Mouse (Mus musculus) ovary, adult 2 months (tissue): Measurements from ENCODE around the gene Oscp1. TPM values are rescaled to one million over a fixed set of nuclear protein-coding genes. Genes with fewer than 3 reads are reported as not detected.

Experiments
- polyA plus RNA-seq: library from polyadenylated mRNA; depleted of rRNA; stranded (reverse); fragments of >200 nt; gene quantifications from 2 replicates; pipeline ENCODE4 v1.2.3, GENCODE M21; 2012; rRNA removed

Oscp1 gene
- 2.8 and 3.6 TPM in 2 replicates for polyA plus RNA-seq

GRCm38 (mm10) chr4:126058134-126058996 is at the start of gene Oscp1:
TSS of gene Oscp1 (plus strand) at chr4:126058565.

GRCm38 (mm10) chr4:126024303-126024900 is 34.0 kb upstream of the Oscp1 start, which contains the start of gene Csf3r:
TSS of gene Csf3r (plus strand) at chr4:126024550.

GRCm38 (mm10) chr4:126046851-126047585 is 11.3 kb upstream of the Oscp1 start, which contains the start of gene Mrps15:
TSS of gene Mrps15 (plus strand) at chr4:126046925.

GRCm38 (mm10) chr4:126096464-126097111 is 38.2 kb downstream of the Oscp1 start, which contains the start of gene Lsm10:
TSS of gene Lsm10 (plus strand) at chr4:126096623.

GRCm38 (mm10) chr4:126103590-126104068 is 45.3 kb downstream of the Oscp1 start, which contains the start of gene Stk40:
TSS of gene Stk40 (plus strand) at chr4:126103957.

Other genes with a start within 250 kb of the Oscp1 start
- 4.3 and 4.8 TPM in 2 replicates for gene Csf3r, start 34.0 kb upstream of the Oscp1 start, polyA plus RNA-seq
- 147 and 165 TPM in 2 replicates for gene Mrps15, start 11.6 kb upstream of the Oscp1 start, polyA plus RNA-seq
- 49.2 and 58.0 TPM in 2 replicates for gene Lsm10, start 38.1 kb downstream of the Oscp1 start, polyA plus RNA-seq
- 33.4 and 33.9 TPM in 2 replicates for gene Stk40, start 45.4 kb downstream of the Oscp1 start, polyA plus RNA-seq
- gene Eva1b, start 89.2 kb downstream of the Oscp1 start, polyA plus RNA-seq, result 235 and 333 TPM in 2 replicates
- 1.5 and 2.4 TPM in 2 replicates for gene Sh3d21, start 104.9 kb downstream of the Oscp1 start, polyA plus RNA-seq
- 43.5 and 50.3 TPM in 2 replicates for gene Thrap3, start 144.2 kb downstream of the Oscp1 start, polyA plus RNA-seq
- 76.6 and 112 TPM in 2 replicates for gene Map7d1, start 197.8 kb downstream of the Oscp1 start, polyA plus RNA-seq
- 24.0 and 35.8 TPM in 2 replicates for gene Trappc3, start 203.8 kb downstream of the Oscp1 start, polyA plus RNA-seq
- 6.5 and 6.8 TPM in 2 replicates for gene Col8a2, start 228.2 kb downstream of the Oscp1 start, polyA plus RNA-seq